Mouse (Mus musculus) kidney, adult 2 months (tissue): ENCODE data around the gene Enpp7. TPM values are rescaled to one million over a fixed set of nuclear protein-coding genes. Genes with fewer than 3 reads are reported as not detected.
A peak's percentile ranks its signal among the peaks of the same experiment; 100 is the strongest.

Experiments
- DNase-seq: peaks from one replicate; pipeline ENCODE4 v3.0.0; 2021
- H3K27ac ChIP-seq: fragments of 200-500 bp; 2 replicates; pipeline ENCODE4 v1.5.1; 2012; ENCODE audit warnings: low read depth, low read length, control low read depth, inconsistent platforms; ENCODE audit not compliant: insufficient read depth
- H3K27me3 ChIP-seq: fragments of 200-500 bp; replicated peaks from 2 replicates; pipeline ENCODE4 v1.6.1; 2012; ENCODE audit warnings: mild to moderate bottlenecking, moderate library complexity, low read length, inconsistent platforms; ENCODE audit not compliant: control insufficient read depth, insufficient read depth
- H3K36me3 ChIP-seq: fragments of 200-500 bp; 2 replicates; pipeline ENCODE4 v1.6.1; 2012; ENCODE audit warnings: mild to moderate bottlenecking, moderate library complexity, low read length, inconsistent platforms; ENCODE audit not compliant: control insufficient read depth, insufficient read depth
- H3K4me1 ChIP-seq: fragments of 200-500 bp; 2 replicates; pipeline ENCODE4 v1.6.1; 2011; ENCODE audit warnings: low read length; ENCODE audit not compliant: control insufficient read depth, insufficient read depth
- H3K4me3 ChIP-seq: fragments of 200-500 bp; 2 replicates; pipeline ENCODE4 v1.5.1; 2011; ENCODE audit warnings: mild to moderate bottlenecking, low read depth, low read length, control low read depth; ENCODE audit not compliant: insufficient read depth
- CTCF ChIP-seq: fragments of 200-500 bp; conservative IDR thresholded peaks from 2 replicates; pipeline ENCODE4 v1.5.1; 2011; ENCODE audit warnings: low read depth, mild to moderate bottlenecking, control low read depth, low read length, moderate library complexity, mixed read lengths; ENCODE audit not compliant: insufficient read depth, insufficient read length
- POLR2A ChIP-seq: fragments of 200-500 bp; IDR thresholded peaks from one replicate; pipeline ENCODE4 v1.6.1; 2011; ENCODE audit warnings: low read depth, low read length, control low read depth
- WGBS: fragments of 180-500 bp; shearing (Covaris S2); methylation state at CpG from one replicate; pipeline ENCODE4 v1.1.7; 2018; 5-methylcytosine and 5-hydroxymethylcytosine counted together
- polyA plus RNA-seq: library from polyadenylated mRNA; depleted of rRNA; stranded (reverse); fragments of >200 nt; gene quantifications from 2 replicates; pipeline ENCODE4 v1.2.3, GENCODE M21; 2012

Enpp7 gene
- polyA plus RNA-seq, 1 experiment = not detected

DNA sequence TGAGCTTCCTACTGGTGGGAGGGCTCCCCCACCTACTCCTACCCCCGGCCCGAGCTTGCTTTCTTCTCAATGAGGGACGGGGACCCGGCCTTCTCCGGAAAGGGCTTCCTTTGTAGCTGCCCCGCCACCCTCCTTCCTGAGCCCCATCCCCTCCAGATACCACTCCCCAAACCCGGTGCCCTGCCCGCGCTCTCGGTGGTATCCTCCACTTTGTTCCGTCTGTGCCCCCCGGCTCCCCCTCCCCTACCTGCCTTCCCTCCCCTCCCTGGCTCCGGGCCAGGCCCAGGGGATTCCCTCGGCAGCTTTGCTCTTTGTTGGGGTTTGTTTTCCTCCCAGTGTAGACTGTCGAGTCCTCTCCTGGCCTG lies 35.6 kb downstream of the Enpp7 start:
- Histone ChIP-seq H3K36me3 (peaks cover 1% of the 10 kb centered on the region), H3K4me1 (0 out of 2 replicates have a peak, but pooled peaks cover 7% of the 10 kb centered on the region), H3K4me3 (peak overlapping the region; percentile 95), H3K27me3 (no peaks in the 10 kb centered on the region), H3K27ac (no peak overlapping the region)
- DNase-seq = no peak
- TF ChIP-seq POLR2A (no peak), CTCF (no peak)
- WGBS = 3% methylated on average over 15 of the region's 15 CpGs

DNA sequence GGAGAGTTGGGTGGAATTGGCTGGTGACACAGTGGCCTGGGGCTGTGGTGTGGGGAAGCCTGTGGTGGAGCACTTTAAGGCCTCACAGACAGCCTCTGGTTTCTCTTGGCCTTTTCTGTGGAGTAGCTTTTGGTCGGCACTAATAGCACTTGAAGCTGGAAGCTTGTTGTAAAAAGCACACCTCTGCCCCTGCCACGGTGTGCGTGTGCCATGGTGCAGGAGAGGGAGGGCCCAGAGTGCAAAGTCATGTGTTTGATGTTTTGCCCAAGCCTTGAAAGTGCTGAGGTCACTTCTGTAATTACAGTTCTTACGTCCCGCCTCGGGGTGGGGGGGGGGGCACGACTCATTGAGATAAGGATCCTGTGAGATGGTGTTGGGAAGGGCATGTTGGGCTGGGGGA lies 36.3 kb downstream of the Enpp7 start:
- Histone ChIP-seq H3K4me1 (0 out of 2 replicates have a peak, but pooled peaks cover 7% of the 10 kb centered on the region), H3K27me3 (no peaks in the 10 kb centered on the region), H3K4me3 (no peak overlapping the region), H3K36me3 (peaks cover 1% of the 10 kb centered on the region), H3K27ac (no peak overlapping the region)
- WGBS = 26% methylated on average over 7 of the region's 7 CpGs
- TF ChIP-seq CTCF (no peak), POLR2A (no peak)
- peak; percentile 61 for DNase-seq

DNA sequence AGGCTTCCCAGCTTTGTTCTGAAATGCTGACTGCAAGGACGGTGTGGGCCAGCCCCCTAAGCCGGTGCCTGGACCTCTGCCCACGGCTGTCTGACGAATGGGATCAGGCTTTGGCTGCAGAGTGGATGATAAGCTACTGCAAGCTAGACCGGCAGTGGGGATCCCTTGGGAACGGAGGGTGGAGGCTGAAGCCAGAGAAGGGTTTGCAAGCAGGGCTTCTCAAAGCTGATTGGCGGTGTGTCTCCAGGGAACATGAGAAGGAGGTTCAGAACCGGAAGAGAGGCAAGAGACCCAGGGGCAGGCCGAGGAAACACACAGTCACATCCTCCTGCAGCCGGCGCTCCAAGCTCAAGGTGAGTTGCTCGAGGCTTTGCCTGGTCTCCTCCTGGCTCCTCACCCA lies 38.2 kb downstream of the Enpp7 start:
- H3K36me3 ChIP-seq = peaks cover 1% of the 10 kb centered on the region
- no peak overlapping the region for H3K4me3 ChIP-seq
- DNase-seq = peak; percentile 44
- 74% methylated on average over 12 of the region's 12 CpGs for WGBS
- no peaks in the 10 kb centered on the region for H3K27me3 ChIP-seq
- no peak overlapping the region for H3K27ac ChIP-seq
- H3K4me1 ChIP-seq = 0 out of 2 replicates have a peak, but pooled peaks cover 7% of the 10 kb centered on the region
- TF ChIP-seq CTCF = no peak
- no peak for TF ChIP-seq POLR2A

DNA sequence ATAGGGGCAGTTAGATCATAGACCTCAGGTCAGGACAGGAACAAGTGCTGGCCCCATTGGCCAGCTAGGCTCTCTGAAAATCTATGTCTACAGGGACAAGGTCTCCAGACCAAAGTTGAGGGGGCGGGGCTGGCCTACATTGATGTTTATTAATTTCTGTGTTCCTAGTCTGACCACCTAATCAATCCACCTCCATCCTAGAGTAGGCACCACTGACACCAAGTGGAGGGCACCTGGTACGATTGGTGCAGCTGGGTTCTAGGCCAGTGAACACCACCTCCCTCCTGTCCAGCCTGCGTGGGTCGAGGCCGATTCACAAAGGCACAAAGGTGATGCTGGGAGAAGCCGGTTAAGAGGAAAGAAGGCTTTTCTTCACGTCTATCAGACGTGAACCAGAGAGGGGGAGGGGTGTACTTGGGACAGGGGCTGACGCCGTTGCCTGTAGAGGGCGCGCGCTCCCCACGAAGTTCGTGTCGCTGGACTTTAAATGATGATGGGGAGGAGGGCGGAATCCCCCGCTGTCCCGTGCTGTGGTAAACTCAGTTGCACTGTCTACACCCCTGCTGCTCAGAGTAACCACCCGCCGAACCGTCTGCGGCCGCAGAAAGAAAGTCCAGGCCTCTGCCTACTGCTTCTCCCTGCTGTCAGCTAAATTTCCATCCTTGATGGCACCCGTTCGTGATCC lies 46.0 kb downstream of the Enpp7 start:
- 0 out of 2 replicates have a peak, but pooled peaks cover 4% of the 10 kb centered on the region for H3K4me1 ChIP-seq
- H3K27me3 ChIP-seq = no peaks in the 10 kb centered on the region
- WGBS = 3% methylated on average over 26 of the region's 26 CpGs
- no peak overlapping the region for H3K27ac ChIP-seq
- no peak for TF ChIP-seq POLR2A
- TF ChIP-seq CTCF = peak; percentile 90
- peak; percentile 85 for DNase-seq
- H3K4me3 ChIP-seq = no peak overlapping the region
- H3K36me3 ChIP-seq = no peaks in the 10 kb centered on the region

DNA sequence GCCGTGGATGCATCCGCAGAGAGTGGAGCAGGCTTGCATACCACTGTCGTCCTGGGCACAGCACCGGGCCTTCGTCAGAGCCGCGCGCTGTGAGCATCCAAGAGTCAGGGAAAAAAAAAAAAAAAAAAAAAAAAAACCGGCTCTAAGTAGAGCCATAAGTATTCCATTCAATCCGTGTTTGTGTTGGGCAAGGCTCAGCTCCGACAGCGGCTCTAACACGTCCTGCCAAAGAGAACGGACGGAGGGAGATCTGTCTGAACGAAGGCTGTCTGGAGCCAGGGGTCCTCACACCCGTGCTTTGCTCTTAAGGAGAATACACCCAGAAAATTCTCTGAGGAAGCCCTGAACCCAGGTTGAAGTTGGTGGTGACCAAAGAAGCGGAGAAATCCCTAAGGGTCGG lies 46.6 kb downstream of the Enpp7 start:
- no peak overlapping the region for H3K27ac ChIP-seq
- TF ChIP-seq CTCF = no peak
- TF ChIP-seq POLR2A = no peak
- DNase-seq = no peak
- H3K27me3 ChIP-seq = no peaks in the 10 kb centered on the region
- H3K4me3 ChIP-seq = no peak overlapping the region
- H3K36me3 ChIP-seq = no peaks in the 10 kb centered on the region
- WGBS = 13% methylated on average over 19 of the region's 19 CpGs
- 0 out of 2 replicates have a peak, but pooled peaks cover 4% of the 10 kb centered on the region for H3K4me1 ChIP-seq

DNA sequence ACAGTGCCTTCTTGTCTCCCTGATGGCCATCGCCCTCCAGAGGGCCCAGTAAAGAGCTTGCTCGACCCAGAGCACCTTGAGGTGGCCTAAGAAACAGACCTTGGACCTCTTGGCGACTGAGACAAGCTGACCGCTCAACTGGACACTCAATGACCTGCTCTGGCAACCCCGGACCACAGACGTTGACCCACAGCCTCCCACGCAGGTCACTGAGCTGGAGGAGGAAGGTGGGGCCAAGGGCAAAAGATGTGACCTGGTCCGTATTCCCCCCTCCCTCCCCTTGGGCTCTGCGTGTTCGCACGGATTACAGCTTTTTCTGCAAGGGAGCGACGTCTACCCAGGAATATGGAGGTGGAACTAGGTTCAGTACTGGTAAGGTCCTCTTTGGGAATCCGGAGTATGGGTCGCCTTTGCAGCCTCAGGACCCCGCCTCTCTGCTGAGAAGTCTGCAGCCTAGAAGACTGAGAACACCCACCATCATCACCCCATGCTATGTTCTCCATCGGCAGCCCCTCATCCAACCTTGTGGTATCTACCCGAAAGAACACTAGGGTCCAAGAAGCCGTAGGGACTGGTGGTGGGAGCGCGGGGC lies 47.2 kb downstream of the Enpp7 start:
- no peak overlapping the region for H3K4me3 ChIP-seq
- DNase-seq = peak; percentile 79
- H3K36me3 ChIP-seq = no peaks in the 10 kb centered on the region
- TF ChIP-seq POLR2A = no peak
- TF ChIP-seq CTCF = no peak
- peaks cover 6% of the 10 kb centered on the region; the same call in 1 of the 2 replicates for H3K4me1 ChIP-seq
- WGBS = 15% methylated on average over 21 of the region's 21 CpGs
- H3K27ac ChIP-seq = no peak overlapping the region
- no peaks in the 10 kb centered on the region for H3K27me3 ChIP-seq

DNA sequence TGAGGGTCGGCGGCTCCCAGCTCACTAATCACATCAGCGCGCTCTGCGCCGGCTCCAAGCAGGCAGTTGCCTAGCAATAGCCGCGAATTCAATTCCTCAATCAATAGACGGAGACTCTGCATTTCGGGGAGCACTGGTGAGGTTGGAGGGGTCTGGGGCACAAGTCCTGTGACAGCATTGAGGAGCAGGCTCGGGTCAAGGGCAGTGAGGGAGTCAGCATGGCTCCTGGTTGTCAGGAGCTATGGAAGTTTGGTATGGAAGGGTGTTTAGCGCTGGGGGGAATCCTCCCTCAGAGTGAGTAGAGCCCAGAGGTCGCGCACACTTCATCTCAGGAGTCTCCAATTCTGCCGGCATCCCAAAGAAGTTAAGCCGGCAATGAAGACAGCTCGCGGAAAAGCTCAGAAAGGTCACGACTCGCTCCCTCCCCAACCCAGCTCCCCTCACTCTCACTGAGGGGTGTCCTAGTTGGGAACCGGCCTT lies 47.7 kb downstream of the Enpp7 start:
- Histone ChIP-seq H3K36me3 (no peaks in the 10 kb centered on the region), H3K4me1 (peaks cover 7% of the 10 kb centered on the region; the same call in 1 of the 2 replicates), H3K27me3 (no peaks in the 10 kb centered on the region), H3K4me3 (no peak overlapping the region), H3K27ac (no peak overlapping the region)
- 29% methylated on average over 21 of the region's 21 CpGs for WGBS
- TF ChIP-seq CTCF (no peak), POLR2A (no peak)
- DNase-seq = no peak

DNA sequence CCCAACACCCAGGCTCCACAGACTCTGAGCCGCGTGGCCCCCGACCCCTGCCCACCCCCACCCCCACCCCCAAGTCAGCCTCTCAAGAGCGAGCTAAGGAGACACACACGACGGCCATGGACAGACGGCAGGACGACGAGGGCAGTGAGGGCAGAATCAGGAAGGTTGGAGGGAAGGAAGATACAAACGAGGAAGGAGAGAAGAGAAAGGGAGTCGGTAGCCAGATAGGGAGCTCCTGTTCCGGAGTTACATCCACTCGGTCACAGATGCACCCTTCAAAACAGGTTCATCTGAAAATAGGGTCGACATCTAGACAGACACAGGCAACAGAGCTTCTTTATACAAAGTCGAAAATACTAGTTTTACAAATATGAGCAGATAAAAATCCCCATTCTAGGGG lies 48.5 kb downstream of the Enpp7 start:
- H3K4me3 ChIP-seq = no peak overlapping the region
- H3K4me1 ChIP-seq = peaks cover 8% of the 10 kb centered on the region; the same call in 1 of the 2 replicates
- H3K36me3 ChIP-seq = no peaks in the 10 kb centered on the region
- no peak overlapping the region for H3K27ac ChIP-seq
- no peak for TF ChIP-seq POLR2A
- no peak for TF ChIP-seq CTCF
- DNase-seq = no peak
- 33% methylated on average over 15 of the region's 15 CpGs for WGBS
- no peaks in the 10 kb centered on the region for H3K27me3 ChIP-seq
